Mouse (Mus musculus): Measurements from ENCODE around the gene Thumpd1. TPM values are rescaled to one million over a fixed set of nuclear protein-coding genes. Genes with fewer than 3 reads are reported as not detected.

Thumpd1 gene
- polyA plus RNA-seq, 1 experiment from 2014 or later, result 65.8 TPM

- Histone ChIP-seq H3K36me3 (no peaks in the 10 kb centered on the region), H3K4me2 (no peak overlapping the region), H3K4me3 (replicated peaks) (no peak overlapping the region), H3K9me3 (no peaks in the 10 kb centered on the region), H3K9ac (no peak overlapping the region), H3K27ac (no peak overlapping the region), H3K4me1 (no peaks in the 10 kb centered on the region), H3K27me3 (replicated peaks) (no peaks in the 10 kb centered on the region)
- no peak for ATAC-seq (ENCODE audit: insufficient read depth, low FRiP score, low read depth)
- WGBS, result 42% methylated on average over 6 of the region's 6 CpGs
Observed at GRCm38 (mm10) chr7:119670925-119671324, 49.7 kb downstream of the Thumpd1 start.

DNA sequence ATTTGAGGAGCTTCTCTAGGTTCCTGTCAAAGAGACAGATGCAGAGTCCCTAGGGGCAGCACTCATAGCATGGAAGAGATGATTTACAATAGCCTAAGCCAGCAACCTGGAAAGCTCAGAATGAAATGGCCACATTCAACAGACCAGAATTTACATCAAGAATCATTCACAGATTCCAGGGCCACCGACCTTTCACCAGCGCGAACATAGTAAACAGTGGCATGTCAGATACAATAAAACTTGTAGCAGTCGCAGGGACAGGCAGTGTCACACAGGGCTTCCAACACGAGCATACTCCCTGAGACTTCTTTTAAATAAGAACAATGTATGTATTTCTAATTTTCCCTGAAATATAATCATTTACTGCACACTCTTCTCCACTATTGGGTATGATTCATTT lies 50.2 kb downstream of the Thumpd1 start:
- H3K36me3 ChIP-seq, result no peaks in the 10 kb centered on the region
- no peak overlapping the region for H3K9ac ChIP-seq
- H3K4me1 ChIP-seq, result no peaks in the 10 kb centered on the region
- H3K27me3 ChIP-seq (replicated peaks), result no peaks in the 10 kb centered on the region
- no peak overlapping the region for H3K27ac ChIP-seq
- no peak overlapping the region for H3K4me3 ChIP-seq (replicated peaks)
- no peak for ATAC-seq (ENCODE audit: insufficient read depth, low FRiP score, low read depth)
- no peak overlapping the region for H3K4me2 ChIP-seq
- no peaks in the 10 kb centered on the region for H3K9me3 ChIP-seq
- 52% methylated on average over 5 of the region's 5 CpGs for whole genome bisulfite sequencing

GRCm38 (mm10) chr7:119667893-119668292 lies 52.7 kb downstream of the Thumpd1 start:
- 83% methylated on average over 3 of the region's 3 CpGs for WGBS

More at GRCm38 (mm10) chr7:119667893-119668292, 52.7 kb downstream of the Thumpd1 start:
- Histone ChIP-seq H3K36me3 (no peaks in the 10 kb centered on the region), H3K4me3 (replicated peaks) (no peak overlapping the region), H3K27me3 (replicated peaks) (no peaks in the 10 kb centered on the region), H3K4me1 (no peaks in the 10 kb centered on the region), H3K4me2 (no peak overlapping the region), H3K9ac (no peak overlapping the region), H3K9me3 (no peaks in the 10 kb centered on the region), H3K27ac (no peak overlapping the region)
- no peak for ATAC-seq (ENCODE audit: insufficient read depth, low FRiP score, low read depth)

Other genes starting within 250 kb of the Thumpd1 start
- not detected in 2 replicates for gene Umod, start 241.5 kb downstream of the Thumpd1 start, polyA plus RNA-seq (2015; fragmentation: Nextera tagmentation; extraction: Ambion mirVana)
- gene Acsm5, start 201.3 kb downstream of the Thumpd1 start, polyA plus RNA-seq (2015; fragmentation: Nextera tagmentation; extraction: Ambion mirVana), result 0.15 TPM in 1 of 2 replicates, not detected in the other
- not detected in 2 replicates for gene Pdilt, start 197.3 kb downstream of the Thumpd1 start, polyA plus RNA-seq (2015; fragmentation: Nextera tagmentation; extraction: Ambion mirVana)
- gene Acsm2, start 166.5 kb downstream of the Thumpd1 start, polyA plus RNA-seq (2015; fragmentation: Nextera tagmentation; extraction: Ambion mirVana), result not detected in 2 replicates
- 0.42 TPM in 1 of 2 replicates, not detected in the other for gene Acsm1, start 113.8 kb downstream of the Thumpd1 start, polyA plus RNA-seq (2015; fragmentation: Nextera tagmentation; extraction: Ambion mirVana)
- gene Acsm4, start 30.8 kb downstream of the Thumpd1 start, polyA plus RNA-seq (2015; fragmentation: Nextera tagmentation; extraction: Ambion mirVana), result not detected in 2 replicates
- 9.6 and 15.6 TPM in 2 replicates for gene Acsm3, start 40.1 kb upstream of the Thumpd1 start, polyA plus RNA-seq (2015; fragmentation: Nextera tagmentation; extraction: Ambion mirVana)
- 20.4 and 20.7 TPM in 2 replicates for gene Rexo5, start 73.2 kb upstream of the Thumpd1 start, polyA plus RNA-seq (2015; fragmentation: Nextera tagmentation; extraction: Ambion mirVana)
- 19.2 and 20.0 TPM in 2 replicates for gene Eri2, start 73.3 kb upstream of the Thumpd1 start, polyA plus RNA-seq (2015; fragmentation: Nextera tagmentation; extraction: Ambion mirVana)
- gene Lyrm1, start 175.1 kb upstream of the Thumpd1 start, polyA plus RNA-seq (2015; fragmentation: Nextera tagmentation; extraction: Ambion mirVana), result 6.9 and 7.8 TPM in 2 replicates
- gene Dcun1d3, start 175.5 kb upstream of the Thumpd1 start, polyA plus RNA-seq (2015; fragmentation: Nextera tagmentation; extraction: Ambion mirVana), result 9.0 and 9.8 TPM in 2 replicates